Mouse (Mus musculus) hindbrain, embryonic 13.5 days (tissue): Measurements from ENCODE around the gene Nap1l5. TPM values are rescaled to one million over a fixed set of nuclear protein-coding genes. Genes with fewer than 3 reads are reported as not detected.

Source experiments
- ATAC-seq: fragments of 200-750 bp; cut with Nextera tagmentation; 2 replicates; pipeline ENCODE4 v1.8.0; 2017; ENCODE audit warnings: moderate TSS enrichment; ENCODE audit not compliant: low FRiP score
- H3K27ac ChIP-seq: fragments of 300-500 bp; sonication (generic); 2 replicates; pipeline ENCODE4 v1.5.1; 2015; ENCODE audit warnings: inconsistent platforms, mild to moderate bottlenecking, moderate library complexity
- H3K27me3 ChIP-seq: fragments of 300-500 bp; sonication (generic); 2 replicates; pipeline ENCODE4 v1.6.1; 2015; ENCODE audit warnings: mild to moderate bottlenecking, inconsistent platforms
- H3K36me3 ChIP-seq: fragments of 300-500 bp; sonication (generic); 2 replicates; pipeline ENCODE4 v1.6.1; 2015; ENCODE audit warnings: mild to moderate bottlenecking, inconsistent platforms
- H3K4me1 ChIP-seq: fragments of 300-500 bp; sonication (generic); replicated peaks from 2 replicates; pipeline ENCODE4 v1.6.1; 2015; ENCODE audit warnings: inconsistent platforms
- H3K4me2 ChIP-seq: fragments of 300-500 bp; sonication (generic); 2 replicates; pipeline ENCODE4 v1.6.1; 2015; ENCODE audit warnings: inconsistent platforms, mild to moderate bottlenecking, moderate library complexity
- H3K4me3 ChIP-seq: fragments of 300-500 bp; sonication (generic); 2 replicates; pipeline ENCODE4 v1.5.1; 2015; ENCODE audit warnings: mild to moderate bottlenecking, inconsistent platforms
- H3K9ac ChIP-seq: fragments of 300-500 bp; sonication (generic); 2 replicates; pipeline ENCODE4 v1.6.1; 2015; ENCODE audit warnings: mild to moderate bottlenecking, inconsistent platforms
- H3K9me3 ChIP-seq: fragments of 300-500 bp; sonication (generic); 2 replicates; pipeline ENCODE4 v1.6.1; 2016; ENCODE audit warnings: inconsistent platforms
- WGBS: fragments of 180-500 bp; shearing (Covaris S2); methylation state at CpG from one replicate; pipeline ENCODE4 v1.1.7; 2015; 5-methylcytosine and 5-hydroxymethylcytosine counted together
- polyA plus RNA-seq: library from polyadenylated mRNA; unstranded; fragments of >200 nt; fragmentation: Nextera tagmentation; extraction: Ambion mirVana; gene quantifications from 2 replicates; pipeline ENCODE4 v1.2.1, GENCODE M21; 2015

Nap1l5 gene
- polyA plus RNA-seq, 1 experiment from 2014 or later: 163 TPM

- 92% methylated on average over 9 of the region's 9 CpGs for WGBS
- no peak overlapping the region for H3K4me2 ChIP-seq
- ATAC-seq: no peak
These were observed 23.1 kb upstream of the Nap1l5 start for GRCm38 (mm10) chr6:58929911-58930431.

GRCm38 (mm10) chr6:58927881-58928280 is 21.0 kb upstream of the Nap1l5 start:
- no peaks in the 10 kb centered on the region for H3K36me3 ChIP-seq
- peaks cover 9% of the 10 kb centered on the region for H3K4me1 ChIP-seq
- H3K9me3 ChIP-seq: no peaks in the 10 kb centered on the region
- no peak overlapping the region for H3K27ac ChIP-seq
- WGBS: 78% methylated on average over 2 of the region's 2 CpGs
- no peaks in the 10 kb centered on the region for H3K27me3 ChIP-seq
- H3K9ac ChIP-seq: no peak overlapping the region
- ATAC-seq: no peak
- no peak overlapping the region for H3K4me2 ChIP-seq
- no peak overlapping the region for H3K4me3 ChIP-seq

More at GRCm38 (mm10) chr6:58929911-58930431, 23.1 kb upstream of the Nap1l5 start:
- no peak overlapping the region for H3K4me3 ChIP-seq
- no peak overlapping the region for H3K9ac ChIP-seq
- H3K9me3 ChIP-seq: no peaks in the 10 kb centered on the region
- no peaks in the 10 kb centered on the region for H3K27me3 ChIP-seq
- no peak overlapping the region for H3K27ac ChIP-seq
- peaks cover 1% of the 10 kb centered on the region; the same call in 1 of the 2 replicates for H3K36me3 ChIP-seq
- H3K4me1 ChIP-seq: peaks cover 24% of the 10 kb centered on the region

GRCm38 (mm10) chr6:58922511-58922910 is 15.6 kb upstream of the Nap1l5 start:
- Histone ChIP-seq H3K9me3 (no peaks in the 10 kb centered on the region), H3K36me3 (peaks cover 12% of the 10 kb centered on the region), H3K9ac (no peak overlapping the region), H3K27me3 (no peaks in the 10 kb centered on the region), H3K27ac (no peak overlapping the region), H3K4me1 (no peaks in the 10 kb centered on the region), H3K4me3 (no peak overlapping the region), H3K4me2 (no peak overlapping the region)
- WGBS: 93% methylated on average over 5 of the region's 5 CpGs
- no peak for ATAC-seq

- Histone ChIP-seq H3K27me3 (no peaks in the 10 kb centered on the region), H3K4me2 (no peak overlapping the region), H3K36me3 (peaks cover 17% of the 10 kb centered on the region), H3K4me3 (no peak overlapping the region), H3K9ac (no peak overlapping the region), H3K4me1 (no peaks in the 10 kb centered on the region), H3K9me3 (no peaks in the 10 kb centered on the region), H3K27ac (no peak overlapping the region)
- WGBS: 53% methylated on average over 3 of the region's 3 CpGs
- ATAC-seq: no peak
These were observed 14.7 kb upstream of the Nap1l5 start for GRCm38 (mm10) chr6:58921623-58922022.

- no peaks in the 10 kb centered on the region for H3K27me3 ChIP-seq
- H3K4me3 ChIP-seq: no peak overlapping the region
- 81% methylated on average over 6 of the region's 6 CpGs for WGBS
- no peaks in the 10 kb centered on the region for H3K4me1 ChIP-seq
- no peak overlapping the region for H3K27ac ChIP-seq
- no peaks in the 10 kb centered on the region for H3K9me3 ChIP-seq
- H3K36me3 ChIP-seq: peaks cover 21% of the 10 kb centered on the region
- H3K4me2 ChIP-seq: no peak overlapping the region
- H3K9ac ChIP-seq: no peak overlapping the region
- ATAC-seq: no peak
These were observed 13.9 kb upstream of the Nap1l5 start for GRCm38 (mm10) chr6:58920735-58921134.

- H3K27ac ChIP-seq: no peak overlapping the region
- no peak overlapping the region for H3K4me3 ChIP-seq
- WGBS: 90% methylated on average over 5 of the region's 5 CpGs
- H3K9ac ChIP-seq: no peak overlapping the region
- ATAC-seq: no peak
- H3K36me3 ChIP-seq: peaks cover 21% of the 10 kb centered on the region
- no peak overlapping the region for H3K4me2 ChIP-seq
- no peaks in the 10 kb centered on the region for H3K27me3 ChIP-seq
- no peaks in the 10 kb centered on the region for H3K4me1 ChIP-seq
- no peaks in the 10 kb centered on the region for H3K9me3 ChIP-seq
These were observed 9.6 kb upstream of the Nap1l5 start for GRCm38 (mm10) chr6:58916498-58916897.

GRCm38 (mm10) chr6:58913971-58914370 is 7.1 kb upstream of the Nap1l5 start:
- H3K36me3 ChIP-seq: peaks cover 22% of the 10 kb centered on the region
- no peaks in the 10 kb centered on the region for H3K27me3 ChIP-seq
- no peak overlapping the region for H3K4me2 ChIP-seq
- H3K9ac ChIP-seq: no peak overlapping the region
- no peaks in the 10 kb centered on the region for H3K4me1 ChIP-seq
- H3K9me3 ChIP-seq: no peaks in the 10 kb centered on the region
- no peak for ATAC-seq
- no peak overlapping the region for H3K4me3 ChIP-seq
- 75% methylated on average over 5 of the region's 5 CpGs for WGBS
- H3K27ac ChIP-seq: no peak overlapping the region

GRCm38 (mm10) chr6:58913551-58913950 is 6.7 kb upstream of the Nap1l5 start:
- Histone ChIP-seq H3K4me3 (no peak overlapping the region), H3K27ac (no peak overlapping the region), H3K36me3 (peaks cover 19% of the 10 kb centered on the region), H3K27me3 (no peaks in the 10 kb centered on the region), H3K9ac (no peak overlapping the region), H3K4me2 (no peak overlapping the region), H3K9me3 (no peaks in the 10 kb centered on the region), H3K4me1 (no peaks in the 10 kb centered on the region)
- no peak for ATAC-seq
- WGBS: 79% methylated on average over 3 of the region's 3 CpGs

- no peak overlapping the region for H3K27ac ChIP-seq
- no peak overlapping the region for H3K4me2 ChIP-seq
- H3K4me3 ChIP-seq: no peak overlapping the region
- no peak for ATAC-seq
- no peaks in the 10 kb centered on the region for H3K4me1 ChIP-seq
- no peaks in the 10 kb centered on the region for H3K27me3 ChIP-seq
- H3K36me3 ChIP-seq: peaks cover 15% of the 10 kb centered on the region; the same call in 1 of the 2 replicates
- WGBS: 76% methylated on average over 5 of the region's 5 CpGs
- no peaks in the 10 kb centered on the region for H3K9me3 ChIP-seq
- no peak overlapping the region for H3K9ac ChIP-seq
These were observed 6.0 kb upstream of the Nap1l5 start for GRCm38 (mm10) chr6:58912842-58913241.

- Histone ChIP-seq H3K4me1 (peaks cover 9% of the 10 kb centered on the region), H3K4me2 (peak overlapping the region; percentile 58; the same call in 1 of the 2 replicates), H3K27me3 (no peaks in the 10 kb centered on the region), H3K4me3 (no peak overlapping the region; the same call in 1 of the 2 replicates), H3K36me3 (peaks cover 22% of the 10 kb centered on the region), H3K9ac (no peak overlapping the region), H3K9me3 (peaks cover 19% of the 10 kb centered on the region), H3K27ac (peak overlapping the region; percentile 86)
- WGBS: 62% methylated on average over 2 of the region's 2 CpGs
- ATAC-seq: no peak
These were observed 915 bp upstream of the Nap1l5 start for GRCm38 (mm10) chr6:58907791-58908190.

GRCm38 (mm10) chr6:58907336-58907735 is 460 bp upstream of the Nap1l5 start:
- peak overlapping the region; percentile 86 for H3K27ac ChIP-seq
- H3K4me3 ChIP-seq: peak overlapping the region; percentile 50
- H3K9me3 ChIP-seq: peaks cover 19% of the 10 kb centered on the region
- WGBS: 76% methylated on average over 8 of the region's 8 CpGs
- H3K36me3 ChIP-seq: peaks cover 22% of the 10 kb centered on the region
- ATAC-seq: peak; percentile 2; the same call in 1 of the 2 replicates
- H3K4me2 ChIP-seq: peak overlapping the region; percentile 58
- H3K9ac ChIP-seq: no peak overlapping the region
- H3K27me3 ChIP-seq: no peaks in the 10 kb centered on the region
- peaks cover 9% of the 10 kb centered on the region for H3K4me1 ChIP-seq

GRCm38 (mm10) chr6:58904551-58904950 is 2.3 kb downstream of the Nap1l5 start:
- Histone ChIP-seq H3K4me3 (no peak overlapping the region), H3K27me3 (no peaks in the 10 kb centered on the region), H3K4me2 (no peak overlapping the region), H3K27ac (no peak overlapping the region), H3K9ac (no peak overlapping the region), H3K36me3 (peaks cover 17% of the 10 kb centered on the region), H3K4me1 (peaks cover 9% of the 10 kb centered on the region), H3K9me3 (peaks cover 19% of the 10 kb centered on the region)
- ATAC-seq: no peak
- 46% methylated on average over 3 of the region's 3 CpGs for WGBS

GRCm38 (mm10) chr6:58903171-58903570 is 3.7 kb downstream of the Nap1l5 start:
- WGBS: 12% methylated on average over 8 of the region's 8 CpGs
- peaks cover 17% of the 10 kb centered on the region for H3K36me3 ChIP-seq
- H3K9ac ChIP-seq: no peak overlapping the region
- H3K27ac ChIP-seq: peak overlapping the region; percentile 81
- H3K27me3 ChIP-seq: no peaks in the 10 kb centered on the region
- ATAC-seq: peak; percentile 84
- peak overlapping the region; percentile 38 for H3K4me2 ChIP-seq
- peaks cover 9% of the 10 kb centered on the region for H3K4me1 ChIP-seq
- H3K4me3 ChIP-seq: no peak overlapping the region
- peaks cover 19% of the 10 kb centered on the region for H3K9me3 ChIP-seq
